Mouse (Mus musculus) frontal cortex, postnatal 36 days (tissue): ENCODE results near the gene Fryl.

Source experiments
- DNase-seq, 2 experiments: peaks; one replicate each; pipeline ENCODE4 v3.0.0; 2022; ENCODE audit warnings: low spot score in 2 of 2

Fryl gene

DNA sequence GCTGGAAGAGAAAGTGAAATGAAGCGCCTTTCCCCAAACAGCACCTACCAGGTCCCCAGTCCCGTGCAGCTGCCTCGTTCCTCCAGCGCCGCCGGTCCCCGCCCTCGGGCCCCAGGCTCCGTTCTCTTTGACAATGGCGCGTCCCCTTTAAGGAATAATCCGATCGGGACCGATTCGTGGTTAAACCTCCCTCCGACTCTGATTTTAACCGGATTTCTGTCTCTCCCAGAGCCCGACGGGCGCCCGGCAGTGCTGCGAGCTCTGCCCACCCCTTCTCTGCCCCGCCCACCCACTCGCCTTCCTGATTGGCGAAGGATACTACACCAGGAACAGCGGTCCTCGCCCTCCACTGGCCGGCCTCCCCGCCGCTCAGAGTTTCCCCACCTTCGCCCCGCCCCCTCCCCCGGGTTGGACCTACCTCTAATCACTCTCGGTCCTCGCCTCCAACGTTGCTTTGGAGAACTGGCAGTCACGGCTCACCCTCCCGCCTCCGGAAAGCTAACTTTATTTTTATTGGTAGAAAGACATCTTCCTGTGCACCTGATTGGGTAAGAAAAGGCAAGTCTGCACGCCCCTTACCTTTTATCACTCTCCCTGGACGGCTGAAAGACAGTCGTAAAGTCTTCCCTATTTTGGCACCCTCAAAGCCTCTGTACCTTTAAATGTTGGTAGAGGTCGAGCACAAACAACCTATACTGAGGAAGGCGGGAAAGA, at the start of gene Fryl:
Fryl (minus strand) TSS at position 268 of the 714 bp plus-strand sequence.
- peak; percentile 87 to 94 for DNase-seq

- no peak for DNase-seq
These were observed 48.1 kb upstream of the Fryl start for GRCm38 (mm10) chr5:73304507-73304906.

DNA sequence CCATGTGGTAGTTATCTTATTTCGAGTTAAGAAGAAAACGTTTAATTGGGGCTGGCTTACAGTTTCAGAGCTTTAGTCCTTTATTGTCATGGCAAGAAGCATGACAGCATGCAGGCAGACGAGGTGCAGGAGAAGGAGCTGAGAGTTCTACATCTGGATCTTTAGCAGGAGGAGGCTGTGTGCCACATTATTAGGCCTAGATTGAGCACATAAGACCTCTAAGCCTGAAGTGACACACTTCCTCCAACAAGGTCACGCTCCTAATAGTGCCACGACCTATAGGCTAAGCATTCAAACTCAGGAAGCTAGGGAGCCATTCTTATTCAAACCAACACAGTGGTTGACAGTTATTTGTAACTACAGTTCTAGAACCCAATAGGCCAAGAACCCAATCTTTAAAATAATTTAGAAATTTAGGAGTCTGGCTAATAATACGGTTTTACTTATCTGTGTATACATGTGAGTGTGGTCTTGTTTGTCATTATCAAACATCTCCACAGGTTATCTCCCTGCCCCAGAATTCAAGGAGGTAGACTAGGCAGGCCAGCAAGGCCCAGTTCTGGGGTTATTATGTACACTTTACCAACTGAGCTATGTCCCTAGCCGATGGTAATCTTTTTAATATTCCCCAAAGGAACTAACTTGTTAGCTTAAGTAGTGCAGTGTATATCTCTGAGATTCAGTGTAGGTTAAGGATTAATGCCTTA, 45.3 kb upstream of the Fryl start:
- DNase-seq = no peak

GRCm38 (mm10) chr5:73295916-73296315, 39.5 kb upstream of the Fryl start:
- DNase-seq = no peak

DNA sequence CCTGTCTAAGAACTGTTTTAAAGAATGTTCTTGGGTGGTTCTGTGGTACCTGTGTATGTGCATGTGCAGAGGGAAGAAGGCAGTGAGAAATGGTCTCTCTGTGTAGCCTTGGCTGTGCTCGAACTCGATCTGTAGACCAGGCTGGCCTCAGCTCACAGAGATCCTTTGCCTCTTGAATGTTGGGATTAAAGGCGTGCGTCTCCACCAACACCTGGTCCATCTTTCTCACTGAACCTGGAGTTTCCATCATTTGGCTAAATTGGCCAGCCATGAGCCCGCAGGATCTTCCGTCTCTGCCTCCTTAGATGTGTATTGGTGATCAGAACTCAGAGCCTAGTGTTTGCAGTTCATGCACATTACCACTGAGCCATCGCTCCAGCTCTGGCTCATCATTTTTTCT, 38.6 kb upstream of the Fryl start:
- DNase-seq = no peak

- DNase-seq = no peak
These were observed 37.0 kb upstream of the Fryl start for GRCm38 (mm10) chr5:73293458-73293827.

GRCm38 (mm10) chr5:73292502-73293457, 36.4 kb upstream of the Fryl start, which contains the start of gene Ociad1:
Gene Ociad1 (plus strand): TSS chr5:73292784.
- peak; percentile 95 to 97 for DNase-seq

- no peak for DNase-seq
These were observed 33.5 kb upstream of the Fryl start for GRCm38 (mm10) chr5:73289900-73290299.

DNA sequence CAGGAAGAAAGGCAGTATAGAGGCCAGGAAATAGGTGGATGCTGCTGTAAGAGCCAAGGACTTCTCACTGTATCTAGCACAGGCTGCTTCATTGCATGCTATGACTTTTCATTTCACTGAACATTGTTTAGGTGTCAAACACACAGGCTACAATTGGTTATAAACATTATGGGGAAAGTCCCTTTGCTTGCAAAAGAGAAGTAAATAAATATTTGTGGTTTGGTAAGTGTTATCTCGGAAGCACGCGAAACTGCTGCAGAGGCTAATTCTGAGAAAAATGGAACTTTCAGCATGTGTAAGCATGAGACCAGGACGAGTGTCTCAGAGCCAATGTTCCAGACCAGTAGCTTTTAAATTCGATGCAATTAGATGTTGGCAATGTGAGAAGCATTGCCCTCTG, 30.2 kb upstream of the Fryl start:
- DNase-seq = no peak

- DNase-seq = no peak
These were observed 29.1 kb upstream of the Fryl start for GRCm38 (mm10) chr5:73285470-73285978.

DNA sequence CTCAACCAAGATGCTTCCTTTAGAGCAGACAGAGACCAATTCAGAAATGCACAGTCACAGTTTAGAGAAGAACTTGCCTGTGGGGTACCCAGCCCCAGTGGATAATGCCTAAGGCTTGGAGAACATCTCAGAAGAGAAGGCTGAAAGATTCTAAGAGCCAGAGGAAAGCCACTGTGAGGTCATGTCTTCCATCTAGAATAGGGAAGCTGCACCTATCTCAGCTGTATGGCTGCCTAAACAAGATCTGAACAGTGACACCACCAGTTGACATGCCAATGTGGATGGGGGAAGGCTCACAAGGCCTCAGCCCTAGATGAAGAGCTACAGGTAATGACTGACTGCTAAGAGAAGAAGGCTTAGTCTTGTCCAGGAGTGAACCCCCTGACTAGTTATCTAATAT, 27.6 kb upstream of the Fryl start:
- no peak for DNase-seq

GRCm38 (mm10) chr5:73280567-73280850, 24.1 kb upstream of the Fryl start:
- no peak for DNase-seq

GRCm38 (mm10) chr5:73279732-73280566, 23.5 kb upstream of the Fryl start:
- no peak for DNase-seq

DNA sequence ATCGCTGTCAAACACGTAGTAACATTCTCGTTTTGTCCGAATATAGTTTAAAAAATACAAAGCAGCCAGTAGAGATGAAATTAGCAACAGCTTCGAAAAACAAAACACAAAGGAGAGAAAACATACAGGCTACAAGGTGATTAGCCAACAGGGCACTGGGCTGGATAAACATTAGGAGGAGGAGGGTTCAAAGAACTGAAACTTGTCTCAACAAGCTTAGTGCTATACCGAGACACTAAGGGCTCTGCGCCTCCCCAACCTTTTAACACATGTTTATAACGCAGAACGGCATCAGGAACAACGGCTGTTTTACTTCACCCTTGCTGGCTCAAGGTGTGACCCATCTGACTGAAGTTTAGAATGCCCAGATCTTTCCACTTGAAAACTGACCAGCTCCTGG, 22.8 kb upstream of the Fryl start:
- no peak for DNase-seq

DNA sequence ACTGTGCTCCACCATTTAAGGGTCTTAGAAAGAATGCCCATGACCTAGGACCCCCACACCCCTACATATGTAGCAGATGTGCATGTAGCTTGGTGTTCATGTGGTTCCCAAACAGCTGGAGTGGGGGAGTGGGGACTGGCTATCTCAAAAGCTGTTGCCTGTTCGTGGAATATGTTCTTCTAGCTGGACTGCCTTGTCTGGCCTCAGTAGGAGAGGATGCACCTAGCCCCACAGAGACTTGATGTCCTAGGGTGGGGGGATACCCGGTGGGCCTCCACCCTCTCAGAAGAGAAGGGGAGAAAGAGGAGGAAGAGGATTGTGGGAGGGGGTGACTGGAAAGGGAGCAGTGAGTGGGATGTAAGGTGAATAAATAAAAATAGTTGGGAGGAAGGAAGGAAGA, 18.5 kb upstream of the Fryl start:
- no peak for DNase-seq

GRCm38 (mm10) chr5:73273171-73273570, 16.8 kb upstream of the Fryl start:
- no peak for DNase-seq

- DNase-seq = no peak
These were observed 14.2 kb upstream of the Fryl start for GRCm38 (mm10) chr5:73270612-73271011.

DNA sequence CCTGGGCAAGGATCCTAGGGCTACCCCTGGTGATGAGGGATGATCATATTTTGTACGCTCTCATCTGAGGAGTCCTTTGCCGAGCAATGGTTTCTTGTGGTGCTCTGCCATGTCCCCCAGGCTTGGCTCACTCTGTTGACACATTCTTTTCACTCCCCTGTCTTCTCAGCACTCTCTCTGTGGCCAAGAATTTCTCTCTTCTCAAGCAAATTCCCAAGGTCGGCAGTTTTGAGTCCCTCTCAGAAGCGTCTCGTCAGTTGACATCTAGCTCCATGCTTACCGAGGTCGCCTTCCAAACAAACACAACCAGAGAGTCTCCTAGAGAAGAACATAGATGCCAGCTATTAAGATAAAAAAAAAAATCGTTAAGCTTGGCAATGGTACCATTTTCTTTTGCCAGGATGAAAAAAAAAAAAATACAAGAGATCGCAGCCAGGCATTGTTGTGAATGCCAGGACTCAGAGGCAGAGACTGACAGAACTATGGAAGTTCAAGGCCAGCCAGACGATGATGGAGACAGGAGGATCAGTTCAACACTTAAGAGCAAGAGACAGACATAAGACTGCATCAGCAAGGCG, 12.3 kb upstream of the Fryl start:
- no peak for DNase-seq

DNA sequence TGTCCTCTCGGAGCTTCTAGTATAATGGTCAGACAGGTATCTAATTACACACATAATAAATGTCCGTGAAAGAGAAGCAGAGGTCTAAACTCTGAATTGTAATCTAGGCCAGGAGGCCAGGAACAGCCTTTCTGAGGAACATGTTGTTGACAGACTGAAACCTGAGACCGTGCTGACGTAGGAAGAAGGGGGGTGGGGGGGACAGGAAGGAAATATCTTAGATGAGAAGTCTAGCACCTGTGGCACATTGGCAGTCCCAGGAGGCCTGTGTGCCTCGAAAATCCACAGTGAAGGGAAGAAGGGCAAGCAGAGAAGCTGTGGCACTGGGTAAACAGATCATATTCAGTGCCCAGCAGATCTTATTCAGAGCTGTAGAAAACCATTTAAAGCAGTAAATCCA, 9.0 kb upstream of the Fryl start:
- no peak for DNase-seq

DNA sequence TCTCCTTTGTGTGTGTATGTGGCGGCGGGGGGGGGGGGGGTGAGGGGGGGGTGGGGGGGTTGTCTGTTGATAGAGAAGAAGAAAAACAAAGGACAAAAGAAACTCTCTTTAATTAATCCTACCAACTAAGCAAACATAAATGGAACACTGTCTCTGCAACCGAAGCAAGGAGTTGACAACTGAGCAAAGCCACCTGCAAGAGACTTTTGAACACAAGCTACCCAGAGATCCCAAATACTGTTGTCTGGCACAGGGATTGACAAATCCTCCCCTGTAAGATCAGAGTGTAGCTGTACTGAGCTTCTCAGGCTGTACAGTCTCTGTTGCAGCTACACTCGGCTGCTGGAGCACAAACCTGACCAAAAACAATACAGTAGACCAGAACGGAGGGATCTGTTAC, 7.7 kb upstream of the Fryl start:
- no peak for DNase-seq

GRCm38 (mm10) chr5:73257723-73258122, 1.3 kb upstream of the Fryl start:
- no peak for DNase-seq
